Mouse (Mus musculus): ENCODE measurements around the gene Flt1. TPM values are rescaled to one million over a fixed set of nuclear protein-coding genes. Genes with fewer than 3 reads are reported as not detected.

Gene Flt1
- polyA plus RNA-seq, 1 experiment from 2014 or later, result 14.0 TPM

GRCm38 (mm10) chr5:147583702-147584298 is 142.0 kb downstream of the Flt1 start:
- 33% methylated on average over 14 of the region's 14 CpGs for WGBS
- Histone ChIP-seq H3K4me2 (peak overlapping the region; percentile 34; the same call in 1 of the 2 replicates), H3K4me3 (replicated peaks) (no peak overlapping the region)

GRCm38 (mm10) chr5:147580181-147580580 is 145.6 kb downstream of the Flt1 start:
- H3K4me2 ChIP-seq, result no peak overlapping the region
- ATAC-seq (ENCODE audit: insufficient read depth, low FRiP score, low read depth), result no peak
- H3K4me3 ChIP-seq (replicated peaks), result no peak overlapping the region
- no peak overlapping the region for H3K9ac ChIP-seq
- no peaks in the 10 kb centered on the region for H3K27me3 ChIP-seq (replicated peaks)
- H3K27ac ChIP-seq, result no peak overlapping the region
- no peaks in the 10 kb centered on the region for H3K9me3 ChIP-seq
- WGBS, result 81% methylated on average over 13 of the region's 13 CpGs
- H3K4me1 ChIP-seq, result no peaks in the 10 kb centered on the region
- no peaks in the 10 kb centered on the region for H3K36me3 ChIP-seq

More at GRCm38 (mm10) chr5:147583702-147584298, 142.0 kb downstream of the Flt1 start:
- no peak overlapping the region for H3K9ac ChIP-seq
- no peaks in the 10 kb centered on the region for H3K27me3 ChIP-seq (replicated peaks)
- H3K27ac ChIP-seq, result no peak overlapping the region
- no peaks in the 10 kb centered on the region for H3K36me3 ChIP-seq
- no peaks in the 10 kb centered on the region for H3K9me3 ChIP-seq
- no peaks in the 10 kb centered on the region for H3K4me1 ChIP-seq
- ATAC-seq (ENCODE audit: insufficient read depth, low FRiP score, low read depth), result no peak

DNA sequence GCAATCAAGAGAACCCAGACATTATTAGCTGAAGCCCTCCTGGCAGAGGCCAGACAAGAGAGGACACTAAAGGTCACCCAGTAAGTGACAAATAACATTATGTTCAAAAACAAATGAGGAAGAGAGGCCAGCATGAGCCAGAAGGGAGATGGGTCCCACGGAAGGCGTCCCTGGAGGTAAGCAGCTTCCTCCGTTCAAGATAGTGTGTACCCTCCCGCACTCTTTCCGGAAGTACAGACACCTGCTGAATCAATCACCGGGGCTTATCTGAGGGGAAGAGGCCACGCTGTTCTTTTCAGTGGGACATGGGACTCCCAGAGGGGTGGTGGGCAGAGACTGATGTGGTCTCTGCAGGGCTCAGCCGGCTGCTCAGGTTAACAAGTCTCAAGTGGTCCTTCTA is 146.1 kb downstream of the Flt1 start:
- no peak for ATAC-seq (ENCODE audit: insufficient read depth, low FRiP score, low read depth)
- Histone ChIP-seq H3K27ac (no peak overlapping the region), H3K4me3 (replicated peaks) (no peak overlapping the region), H3K36me3 (no peaks in the 10 kb centered on the region), H3K4me1 (no peaks in the 10 kb centered on the region), H3K4me2 (no peak overlapping the region), H3K9ac (no peak overlapping the region), H3K9me3 (no peaks in the 10 kb centered on the region), H3K27me3 (replicated peaks) (no peaks in the 10 kb centered on the region)
- WGBS, result 71% methylated on average over 8 of the region's 8 CpGs

DNA sequence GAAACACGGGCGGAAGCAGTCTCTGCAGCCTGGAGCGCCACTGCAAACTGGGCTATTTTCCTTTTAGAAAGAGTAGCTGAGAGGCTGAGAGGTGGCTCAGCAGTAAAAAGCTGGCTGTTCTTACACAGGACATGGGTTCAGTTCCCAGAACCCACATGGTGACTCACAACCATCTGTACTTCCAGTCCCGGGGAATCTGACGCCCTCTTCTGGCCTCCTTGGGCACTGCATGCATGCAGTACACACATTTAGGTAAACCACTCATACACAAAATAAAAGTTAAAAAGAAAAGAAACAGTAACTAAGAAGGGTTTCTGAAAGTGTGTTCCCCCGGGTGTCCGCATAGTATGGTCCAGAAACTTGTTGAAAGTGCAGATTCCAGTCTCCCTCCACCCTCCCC is 146.7 kb downstream of the Flt1 start:
- Histone ChIP-seq H3K9ac (no peak overlapping the region), H3K27ac (no peak overlapping the region), H3K4me3 (replicated peaks) (no peak overlapping the region), H3K36me3 (no peaks in the 10 kb centered on the region), H3K4me1 (no peaks in the 10 kb centered on the region), H3K9me3 (no peaks in the 10 kb centered on the region), H3K27me3 (replicated peaks) (no peaks in the 10 kb centered on the region), H3K4me2 (no peak overlapping the region)
- ATAC-seq (ENCODE audit: insufficient read depth, low FRiP score, low read depth), result no peak
- WGBS, result 84% methylated on average over 7 of the region's 7 CpGs

GRCm38 (mm10) chr5:147577003-147577402 is 148.8 kb downstream of the Flt1 start:
- H3K4me2 ChIP-seq, result no peak overlapping the region
- H3K9me3 ChIP-seq, result no peaks in the 10 kb centered on the region
- H3K27me3 ChIP-seq (replicated peaks), result no peaks in the 10 kb centered on the region
- no peaks in the 10 kb centered on the region for H3K4me1 ChIP-seq
- H3K4me3 ChIP-seq (replicated peaks), result no peak overlapping the region
- no peaks in the 10 kb centered on the region for H3K36me3 ChIP-seq
- 43% methylated on average over 6 of the region's 6 CpGs for WGBS
- ATAC-seq (ENCODE audit: insufficient read depth, low FRiP score, low read depth), result peak; percentile 65; the same call in 1 of the 2 replicates
- no peak overlapping the region for H3K9ac ChIP-seq
- H3K27ac ChIP-seq, result no peak overlapping the region

DNA sequence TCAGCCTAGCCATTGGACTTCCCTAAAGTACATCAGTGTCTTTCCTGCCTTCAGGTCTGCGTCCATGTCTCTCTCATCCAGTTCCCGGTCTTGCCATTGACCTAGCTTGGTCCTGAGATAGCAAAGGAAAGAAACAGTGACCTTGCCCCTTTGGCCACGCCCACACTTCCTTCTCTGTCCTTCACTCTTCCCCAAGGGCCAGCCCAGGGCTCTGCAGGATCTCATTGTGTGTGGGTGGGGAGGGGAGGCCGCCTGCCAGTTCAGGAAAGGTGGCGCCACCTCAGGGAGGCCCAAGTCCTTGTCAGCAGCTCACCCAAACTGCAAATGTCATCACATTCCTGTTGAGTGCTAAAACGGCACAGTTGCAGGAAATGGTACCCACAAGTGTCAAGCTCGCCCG is 151.3 kb downstream of the Flt1 start:
- H3K27ac ChIP-seq, result no peak overlapping the region
- H3K27me3 ChIP-seq (replicated peaks), result no peaks in the 10 kb centered on the region
- no peak overlapping the region for H3K4me2 ChIP-seq
- 59% methylated on average over 8 of the region's 8 CpGs for WGBS
- H3K36me3 ChIP-seq, result no peaks in the 10 kb centered on the region
- H3K9me3 ChIP-seq, result no peaks in the 10 kb centered on the region
- no peak overlapping the region for H3K9ac ChIP-seq
- no peaks in the 10 kb centered on the region for H3K4me1 ChIP-seq
- no peak overlapping the region for H3K4me3 ChIP-seq (replicated peaks)
- ATAC-seq (ENCODE audit: insufficient read depth, low FRiP score, low read depth), result peak; percentile 56; the same call in 1 of the 2 replicates

DNA sequence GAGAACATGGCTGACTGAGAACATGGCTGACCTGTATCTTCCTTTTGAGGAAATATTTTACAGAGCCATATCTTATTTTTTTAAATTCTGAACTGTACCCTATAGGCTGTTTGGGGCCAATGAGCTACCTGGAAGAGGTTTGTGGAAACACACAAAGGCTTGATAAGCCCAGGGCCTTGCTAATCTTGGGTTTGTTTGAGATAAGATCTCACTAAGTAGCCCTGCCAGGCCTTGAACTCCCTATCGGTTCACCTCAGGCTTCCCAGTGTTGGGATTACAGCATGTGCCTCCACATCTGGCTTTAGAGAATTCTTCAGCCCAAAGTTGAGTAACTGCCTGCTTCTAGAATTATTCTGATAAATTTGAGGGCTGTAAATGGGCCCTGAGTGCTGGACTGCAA is 152.3 kb downstream of the Flt1 start:
- Histone ChIP-seq H3K27ac (no peak overlapping the region), H3K27me3 (replicated peaks) (no peaks in the 10 kb centered on the region), H3K9me3 (no peaks in the 10 kb centered on the region), H3K9ac (no peak overlapping the region), H3K4me3 (replicated peaks) (no peak overlapping the region), H3K4me1 (no peaks in the 10 kb centered on the region), H3K36me3 (no peaks in the 10 kb centered on the region), H3K4me2 (no peak overlapping the region)
- WGBS, result 86% methylated on average over 1 of the region's 1 CpGs
- no peak for ATAC-seq (ENCODE audit: insufficient read depth, low FRiP score, low read depth)

GRCm38 (mm10) chr5:147572695-147573094 is 153.1 kb downstream of the Flt1 start:
- WGBS, result 79% methylated on average over 7 of the region's 7 CpGs
- H3K9me3 ChIP-seq, result no peaks in the 10 kb centered on the region
- no peak for ATAC-seq (ENCODE audit: insufficient read depth, low FRiP score, low read depth)
- H3K4me2 ChIP-seq, result no peak overlapping the region
- H3K27me3 ChIP-seq (replicated peaks), result no peaks in the 10 kb centered on the region
- no peak overlapping the region for H3K4me3 ChIP-seq (replicated peaks)
- no peaks in the 10 kb centered on the region for H3K4me1 ChIP-seq
- H3K9ac ChIP-seq, result no peak overlapping the region
- no peak overlapping the region for H3K27ac ChIP-seq
- H3K36me3 ChIP-seq, result no peaks in the 10 kb centered on the region

GRCm38 (mm10) chr5:147566335-147566734 is 159.5 kb downstream of the Flt1 start:
- no peak for ATAC-seq (ENCODE audit: insufficient read depth, low FRiP score, low read depth)
- H3K4me1 ChIP-seq, result no peaks in the 10 kb centered on the region
- H3K9ac ChIP-seq, result no peak overlapping the region
- no peaks in the 10 kb centered on the region for H3K9me3 ChIP-seq
- H3K27me3 ChIP-seq (replicated peaks), result no peaks in the 10 kb centered on the region
- no peak overlapping the region for H3K27ac ChIP-seq
- no peak overlapping the region for H3K4me2 ChIP-seq
- no peaks in the 10 kb centered on the region for H3K36me3 ChIP-seq
- WGBS, result 53% methylated on average over 7 of the region's 7 CpGs
- H3K4me3 ChIP-seq (replicated peaks), result no peak overlapping the region

- 78% methylated on average over 7 of the region's 7 CpGs for WGBS
- H3K4me2 ChIP-seq, result no peak overlapping the region
Measured at GRCm38 (mm10) chr5:147565444-147565843, 160.4 kb downstream of the Flt1 start.

DNA sequence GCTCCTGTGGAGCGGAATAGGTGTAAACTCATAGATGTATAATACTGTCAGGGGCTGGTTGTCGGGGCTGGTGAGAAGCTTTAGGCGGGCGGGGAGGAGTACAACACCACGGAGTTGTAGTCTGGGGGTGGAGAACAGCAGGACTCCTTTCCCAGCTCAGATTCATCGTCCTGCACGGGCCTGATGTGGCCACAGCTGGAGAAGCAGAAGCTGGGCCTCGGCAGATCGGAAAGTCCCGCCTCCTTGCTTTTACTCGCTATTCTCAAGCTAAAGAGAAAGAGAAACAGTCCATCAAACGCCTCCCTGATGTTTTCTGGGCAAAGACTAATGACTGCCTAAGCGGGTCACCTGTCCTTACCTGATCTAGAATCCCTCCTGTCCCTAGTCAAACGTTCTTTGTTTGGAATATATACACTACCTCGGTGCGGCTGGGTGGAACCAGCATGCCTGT is 161.6 kb downstream of the Flt1 start:
- H3K4me2 ChIP-seq, result peak overlapping the region; percentile 46
- no peaks in the 10 kb centered on the region for H3K36me3 ChIP-seq
- WGBS, result 26% methylated on average over 16 of the region's 16 CpGs
- no peak overlapping the region for H3K9ac ChIP-seq
- no peak overlapping the region for H3K27ac ChIP-seq
- 0 out of 2 replicates have a peak, but pooled peaks have one; percentile 31 for ATAC-seq (ENCODE audit: insufficient read depth, low FRiP score, low read depth)
- H3K4me1 ChIP-seq, result no peaks in the 10 kb centered on the region
- H3K4me3 ChIP-seq (replicated peaks), result peak overlapping the region; percentile 19
- H3K27me3 ChIP-seq (replicated peaks), result no peaks in the 10 kb centered on the region
- no peaks in the 10 kb centered on the region for H3K9me3 ChIP-seq

More at GRCm38 (mm10) chr5:147565444-147565843, 160.4 kb downstream of the Flt1 start:
- H3K27ac ChIP-seq, result no peak overlapping the region
- H3K9ac ChIP-seq, result no peak overlapping the region
- no peaks in the 10 kb centered on the region for H3K27me3 ChIP-seq (replicated peaks)
- H3K36me3 ChIP-seq, result no peaks in the 10 kb centered on the region
- no peaks in the 10 kb centered on the region for H3K9me3 ChIP-seq
- no peak overlapping the region for H3K4me3 ChIP-seq (replicated peaks)
- ATAC-seq (ENCODE audit: insufficient read depth, low FRiP score, low read depth), result no peak
- no peaks in the 10 kb centered on the region for H3K4me1 ChIP-seq

DNA sequence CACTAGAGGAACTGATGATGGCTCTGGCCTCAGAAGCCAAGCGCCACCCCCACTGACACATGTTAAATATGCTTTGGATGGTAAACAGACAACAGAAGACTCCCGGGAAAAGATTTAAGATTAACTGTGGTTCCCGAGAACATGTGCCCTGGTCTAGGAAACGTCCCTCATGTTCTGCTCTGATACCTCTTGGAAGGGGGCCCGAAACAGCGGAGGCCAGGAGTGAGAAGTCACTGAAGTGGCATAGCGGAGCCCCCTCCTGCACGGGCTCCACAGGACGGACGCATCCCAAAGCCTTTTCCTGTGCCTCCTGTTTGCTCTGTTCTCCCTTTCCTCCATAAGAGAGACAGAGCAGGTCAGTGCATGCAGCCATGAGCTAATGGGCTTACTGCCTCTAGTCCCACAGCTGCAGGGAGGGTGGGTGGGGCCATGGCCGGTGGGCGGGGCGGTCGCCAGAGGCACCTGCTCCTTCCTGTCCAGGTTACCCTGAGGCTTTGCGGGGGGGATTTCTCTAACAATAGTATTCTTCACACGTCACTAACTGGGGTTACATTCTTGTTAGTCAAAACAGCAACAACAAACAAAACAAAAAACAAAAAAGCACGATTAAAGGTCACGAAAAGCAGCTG is 162.2 kb downstream of the Flt1 start:
- WGBS, result 52% methylated on average over 18 of the region's 18 CpGs
- no peaks in the 10 kb centered on the region for H3K9me3 ChIP-seq
- no peaks in the 10 kb centered on the region for H3K36me3 ChIP-seq
- H3K4me1 ChIP-seq, result no peaks in the 10 kb centered on the region
- H3K27ac ChIP-seq, result no peak overlapping the region
- peak; percentile 79; the same call in 1 of the 2 replicates for ATAC-seq (ENCODE audit: insufficient read depth, low FRiP score, low read depth)
- H3K9ac ChIP-seq, result no peak overlapping the region
- no peaks in the 10 kb centered on the region for H3K27me3 ChIP-seq (replicated peaks)
- H3K4me2 ChIP-seq, result peak overlapping the region; percentile 46
- peak overlapping the region; percentile 19 for H3K4me3 ChIP-seq (replicated peaks)

All from stomach, embryonic 15.5 days (tissue).